Mouse (Mus musculus) limb, embryonic 10.5 days (tissue): ENCODE results near the gene Rnase1. TPM values are rescaled to one million over a fixed set of nuclear protein-coding genes. Genes with fewer than 3 reads are reported as not detected.

Source experiments
- DNase-seq: peaks from one replicate; pipeline ENCODE4 v3.0.0-alpha.2; 2017; ENCODE audit warnings: low spot score
- H3K27ac ChIP-seq: fragments of 300-500 bp; sonication (generic); 2 replicates; pipeline ENCODE4 v1.5.1; 2016; ENCODE audit warnings: mild to moderate bottlenecking
- H3K27me3 ChIP-seq: fragments of 300-500 bp; sonication (generic); 2 replicates; pipeline ENCODE4 v1.6.1; 2016; ENCODE audit warnings: low read depth, mild to moderate bottlenecking; ENCODE audit not compliant: poor library complexity, severe bottlenecking
- H3K36me3 ChIP-seq: fragments of 300-500 bp; sonication (generic); 2 replicates; pipeline ENCODE4 v1.6.1; 2016; ENCODE audit warnings: mild to moderate bottlenecking, moderate library complexity
- H3K4me1 ChIP-seq: fragments of 300-500 bp; sonication (generic); 2 replicates; pipeline ENCODE4 v1.6.1; 2016
- H3K4me3 ChIP-seq: fragments of 300-500 bp; sonication (generic); 2 replicates; pipeline ENCODE4 v1.5.1; 2016; ENCODE audit warnings: mild to moderate bottlenecking, moderate library complexity
- H3K9me3 ChIP-seq: fragments of 300-500 bp; sonication (generic); replicated peaks from 2 replicates; pipeline ENCODE4 v1.6.1; 2016; ENCODE audit warnings: mild to moderate bottlenecking
- WGBS: fragments of 180-500 bp; shearing (Covaris S2); methylation state at CpG from one replicate; pipeline ENCODE4 v1.1.7; 2016; 5-methylcytosine and 5-hydroxymethylcytosine counted together
- polyA plus RNA-seq: library from polyadenylated mRNA; unstranded; fragments of >200 nt; fragmentation: Nextera tagmentation; extraction: Ambion mirVana; gene quantifications from 2 replicates; pipeline ENCODE4 v1.2.1, GENCODE M21; 2016

The Rnase1 gene
- polyA plus RNA-seq, 1 experiment from 2014 or later, result 0.15 TPM

DNA sequence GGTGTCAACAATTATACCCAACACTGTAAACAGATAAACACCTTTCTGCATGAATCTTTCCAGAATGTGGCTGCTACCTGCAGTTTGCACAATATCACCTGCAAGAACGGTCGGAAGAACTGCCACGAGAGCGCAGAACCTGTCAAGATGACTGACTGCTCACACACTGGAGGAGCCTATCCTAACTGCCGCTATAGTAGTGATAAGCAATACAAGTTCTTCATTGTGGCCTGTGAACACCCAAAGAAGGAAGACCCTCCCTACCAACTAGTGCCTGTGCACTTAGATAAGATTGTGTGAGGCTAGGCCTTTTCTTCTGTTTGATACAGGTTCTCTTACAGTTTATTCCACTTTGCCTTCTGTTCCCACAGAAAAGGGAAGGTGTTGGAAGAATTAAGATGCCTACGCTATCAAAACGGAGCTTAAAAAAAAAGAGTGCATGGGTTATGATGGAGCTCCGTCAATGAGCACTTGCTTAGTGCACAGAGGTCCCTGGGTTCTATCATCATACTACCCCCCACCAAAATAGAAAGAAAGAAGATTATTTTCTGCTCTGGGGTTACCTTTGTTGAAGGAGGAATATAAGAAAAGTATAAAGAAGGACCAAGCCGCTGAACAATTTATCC lies 16.2 kb downstream of the Rnase1 start:
- H3K4me3 ChIP-seq, result no peak overlapping the region
- H3K9me3 ChIP-seq, result no peaks in the 10 kb centered on the region
- no peak overlapping the region for H3K27ac ChIP-seq
- no peaks in the 10 kb centered on the region for H3K27me3 ChIP-seq
- H3K4me1 ChIP-seq, result no peaks in the 10 kb centered on the region
- no peaks in the 10 kb centered on the region for H3K36me3 ChIP-seq
- WGBS, result 91% methylated on average over 9 of the region's 9 CpGs
- no peak for DNase-seq

GRCm38 (mm10) chr14:51129624-51129975 lies 17.0 kb downstream of the Rnase1 start:
- Histone ChIP-seq H3K4me1 (no peaks in the 10 kb centered on the region), H3K27ac (no peak overlapping the region), H3K27me3 (no peaks in the 10 kb centered on the region), H3K36me3 (no peaks in the 10 kb centered on the region), H3K9me3 (no peaks in the 10 kb centered on the region), H3K4me3 (no peak overlapping the region)
- 75% methylated on average over 4 of the region's 4 CpGs for WGBS
- DNase-seq, result no peak

GRCm38 (mm10) chr14:51128775-51129623 lies 17.6 kb downstream of the Rnase1 start:
- no peaks in the 10 kb centered on the region for H3K27me3 ChIP-seq
- H3K27ac ChIP-seq, result no peak overlapping the region
- DNase-seq, result no peak
- no peaks in the 10 kb centered on the region for H3K4me1 ChIP-seq
- 86% methylated on average over 9 of the region's 9 CpGs for WGBS
- H3K4me3 ChIP-seq, result no peak overlapping the region
- H3K9me3 ChIP-seq, result no peaks in the 10 kb centered on the region
- no peaks in the 10 kb centered on the region for H3K36me3 ChIP-seq

DNA sequence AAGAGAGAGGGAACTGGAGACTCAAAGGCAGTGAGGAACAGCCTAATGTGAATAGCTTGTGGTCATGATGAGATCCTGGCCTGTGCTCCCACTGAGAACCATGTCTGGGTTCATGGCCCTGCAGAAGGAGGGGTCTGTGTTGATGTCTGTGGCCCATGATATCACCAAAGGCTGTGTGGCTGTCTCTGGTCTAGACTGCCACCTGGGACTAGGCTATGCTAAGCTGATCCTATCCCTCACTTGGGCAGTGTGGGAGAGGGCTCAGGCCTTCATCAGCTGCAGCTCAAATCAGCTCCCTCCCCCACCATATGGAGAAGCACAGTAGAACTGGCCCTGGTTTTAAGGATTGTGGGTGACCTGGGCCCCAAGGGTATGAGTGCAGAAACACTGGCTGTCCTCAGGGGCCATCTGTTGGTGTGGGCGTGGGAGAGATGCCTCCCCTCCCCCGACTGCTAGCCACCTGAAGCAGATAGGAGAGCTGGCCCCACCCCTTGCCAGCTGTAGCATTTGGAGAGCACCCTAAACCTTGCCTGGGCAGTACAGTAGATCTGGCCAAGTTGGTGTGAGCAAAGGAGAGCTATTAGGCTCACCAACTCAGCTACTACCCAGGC lies 18.8 kb downstream of the Rnase1 start:
- WGBS, result 60% methylated on average over 2 of the region's 2 CpGs
- H3K27ac ChIP-seq, result no peak overlapping the region
- DNase-seq, result no peak
- H3K9me3 ChIP-seq, result no peaks in the 10 kb centered on the region
- H3K4me3 ChIP-seq, result no peak overlapping the region
- H3K4me1 ChIP-seq, result no peaks in the 10 kb centered on the region
- H3K27me3 ChIP-seq, result no peaks in the 10 kb centered on the region
- H3K36me3 ChIP-seq, result no peaks in the 10 kb centered on the region

DNA sequence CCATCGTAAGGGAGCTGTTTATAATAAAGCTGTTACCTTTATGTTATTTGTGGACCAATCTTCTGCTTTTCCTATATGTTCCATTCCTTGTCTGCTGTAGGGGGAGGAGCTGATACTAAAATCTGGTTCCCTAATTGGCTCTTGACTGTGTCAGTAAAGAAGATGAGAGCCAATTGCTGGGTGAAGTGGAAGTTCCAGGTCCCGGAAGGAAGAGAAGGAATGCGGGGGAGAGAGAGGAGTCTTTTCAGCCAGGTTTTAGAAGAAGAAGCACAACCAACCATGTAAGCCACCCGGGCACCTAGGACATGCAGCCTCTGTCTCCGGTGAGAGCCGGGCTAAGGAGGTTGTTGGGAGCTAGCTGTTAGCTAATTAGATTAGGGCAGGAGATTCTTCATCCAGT lies 20.9 kb downstream of the Rnase1 start:
- H3K9me3 ChIP-seq, result no peaks in the 10 kb centered on the region
- H3K27me3 ChIP-seq, result no peaks in the 10 kb centered on the region
- WGBS, result 91% methylated on average over 6 of the region's 6 CpGs
- H3K36me3 ChIP-seq, result no peaks in the 10 kb centered on the region
- no peak for DNase-seq
- H3K4me1 ChIP-seq, result no peaks in the 10 kb centered on the region
- no peak overlapping the region for H3K27ac ChIP-seq
- no peak overlapping the region for H3K4me3 ChIP-seq

GRCm38 (mm10) chr14:51113916-51114560 lies 32.5 kb downstream of the Rnase1 start, which contains the start of gene Eddm3b:
Gene Eddm3b, plus strand, starts transcription at chr14:51114426.
- no peak within 1 kb of the TSS for H3K27ac ChIP-seq
- DNase-seq, result no peak
- no peaks in the 10 kb centered on the region for H3K9me3 ChIP-seq
- whole genome bisulfite sequencing, result 53% methylated on average over 12 of the region's 12 CpGs
- H3K27me3 ChIP-seq, result no peaks in the 10 kb centered on the region
- no peak within 1 kb of the TSS for H3K4me3 ChIP-seq
- no peaks in the 10 kb centered on the region for H3K36me3 ChIP-seq
- no peaks in the 10 kb centered on the region for H3K4me1 ChIP-seq

DNA sequence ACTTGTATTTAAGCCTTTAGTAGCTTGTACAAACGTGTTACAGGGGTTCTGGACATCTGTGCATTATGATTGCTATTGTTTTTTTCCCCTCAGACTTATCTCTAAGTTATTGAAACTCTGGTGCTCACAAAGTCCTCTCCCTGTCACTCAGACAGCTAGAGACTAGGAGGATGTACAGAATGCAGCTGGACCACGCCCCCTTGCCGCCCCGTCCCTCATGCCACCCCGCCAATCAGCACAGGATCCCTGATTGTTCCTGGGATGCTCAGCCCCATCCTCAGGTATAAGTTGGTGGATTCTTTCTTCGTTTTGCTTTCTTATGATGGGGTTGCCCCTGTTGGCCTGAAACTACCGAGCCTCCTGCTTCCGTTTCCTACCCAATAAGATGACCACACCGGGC lies 33.1 kb downstream of the Rnase1 start:
- H3K9me3 ChIP-seq, result no peaks in the 10 kb centered on the region
- 42% methylated on average over 9 of the region's 9 CpGs for WGBS
- no peak overlapping the region for H3K4me3 ChIP-seq
- H3K27me3 ChIP-seq, result no peaks in the 10 kb centered on the region
- H3K36me3 ChIP-seq, result no peaks in the 10 kb centered on the region
- no peaks in the 10 kb centered on the region for H3K4me1 ChIP-seq
- DNase-seq, result no peak
- no peak overlapping the region for H3K27ac ChIP-seq

GRCm38 (mm10) chr14:51111966-51112365 lies 34.6 kb downstream of the Rnase1 start:
- H3K4me3 ChIP-seq, result no peak overlapping the region
- 72% methylated on average over 3 of the region's 3 CpGs for WGBS
- no peak for DNase-seq
- H3K27ac ChIP-seq, result no peak overlapping the region
- H3K4me1 ChIP-seq, result no peaks in the 10 kb centered on the region
- H3K9me3 ChIP-seq, result no peaks in the 10 kb centered on the region
- no peaks in the 10 kb centered on the region for H3K27me3 ChIP-seq
- H3K36me3 ChIP-seq, result no peaks in the 10 kb centered on the region

DNA sequence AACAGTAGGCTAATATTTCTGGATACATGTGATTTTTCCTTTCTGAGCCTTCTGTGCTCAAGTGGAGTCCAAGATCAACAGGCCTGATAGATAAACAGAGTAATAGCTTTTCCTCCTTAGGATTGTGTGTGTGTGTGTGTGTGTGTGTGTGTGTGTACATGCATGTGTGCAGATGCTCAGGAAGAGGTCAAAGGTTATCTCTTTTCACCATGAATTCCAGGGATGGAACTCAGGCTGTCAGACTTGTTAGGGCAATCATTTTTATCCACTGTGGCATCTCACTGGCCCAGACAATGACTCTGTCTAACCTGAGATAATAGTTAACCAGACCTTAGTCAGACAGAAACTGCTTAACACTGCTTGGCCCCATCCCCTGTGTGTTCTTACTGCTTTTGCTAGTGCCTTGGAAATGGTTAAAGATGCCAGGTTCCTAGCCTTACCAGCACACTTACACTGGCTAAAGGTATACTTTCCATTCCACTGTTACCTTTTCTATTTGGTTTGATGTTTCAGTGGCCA lies 40.1 kb downstream of the Rnase1 start:
- Histone ChIP-seq H3K36me3 (no peaks in the 10 kb centered on the region), H3K27ac (no peak overlapping the region), H3K9me3 (no peaks in the 10 kb centered on the region), H3K4me1 (no peaks in the 10 kb centered on the region), H3K27me3 (no peaks in the 10 kb centered on the region), H3K4me3 (no peak overlapping the region)
- DNase-seq, result no peak

- 90% methylated on average over 2 of the region's 2 CpGs for WGBS
- Histone ChIP-seq H3K4me3 (no peak overlapping the region), H3K27me3 (no peaks in the 10 kb centered on the region), H3K36me3 (no peaks in the 10 kb centered on the region), H3K27ac (no peak overlapping the region), H3K9me3 (no peaks in the 10 kb centered on the region), H3K4me1 (no peaks in the 10 kb centered on the region)
- no peak for DNase-seq
These were observed 42.2 kb downstream of the Rnase1 start for GRCm38 (mm10) chr14:51104366-51104765.

- Histone ChIP-seq H3K27me3 (no peaks in the 10 kb centered on the region), H3K4me3 (no peak overlapping the region), H3K4me1 (no peaks in the 10 kb centered on the region), H3K27ac (no peak overlapping the region), H3K9me3 (no peaks in the 10 kb centered on the region), H3K36me3 (no peaks in the 10 kb centered on the region)
- peak; percentile 75 for DNase-seq
- 60% methylated on average over 3 of the region's 3 CpGs for WGBS
These were observed 43.4 kb downstream of the Rnase1 start for GRCm38 (mm10) chr14:51103217-51103616.

- no peaks in the 10 kb centered on the region for H3K4me1 ChIP-seq
- WGBS, result 84% methylated on average over 9 of the region's 9 CpGs
- no peaks in the 10 kb centered on the region for H3K36me3 ChIP-seq
- no peak overlapping the region for H3K27ac ChIP-seq
- no peaks in the 10 kb centered on the region for H3K9me3 ChIP-seq
- H3K4me3 ChIP-seq, result no peak overlapping the region
- H3K27me3 ChIP-seq, result no peaks in the 10 kb centered on the region
- no peak for DNase-seq
These were observed 45.3 kb downstream of the Rnase1 start for GRCm38 (mm10) chr14:51101284-51101683.

GRCm38 (mm10) chr14:51098921-51099320 lies 47.7 kb downstream of the Rnase1 start:
- H3K36me3 ChIP-seq, result no peaks in the 10 kb centered on the region
- no peaks in the 10 kb centered on the region for H3K4me1 ChIP-seq
- DNase-seq, result no peak
- 94% methylated on average over 11 of the region's 11 CpGs for WGBS
- no peak overlapping the region for H3K27ac ChIP-seq
- H3K9me3 ChIP-seq, result no peaks in the 10 kb centered on the region
- H3K4me3 ChIP-seq, result no peak overlapping the region
- no peaks in the 10 kb centered on the region for H3K27me3 ChIP-seq
